Mouse (Mus musculus): ENCODE data around the gene Filip1. TPM values are rescaled to one million over a fixed set of nuclear protein-coding genes. Genes with fewer than 3 reads are reported as not detected.

The Filip1 gene
- total and polyA plus RNA-seq, 3 experiments: not detected

GRCm38 (mm10) chr9:79825526-79825925 is 187.1 kb downstream of the Filip1 start:
- Histone ChIP-seq H3K27ac (ENCODE audit: control insufficient read depth, low read depth, low read length) (no peak overlapping the region), H3K36me3 (ENCODE audit: control insufficient read depth in 1 of 2, insufficient read depth in 2 of 2, low read length in 2 of 2) (no peaks in the 10 kb centered on the region), H3K9me3 (replicated peaks; ENCODE audit: insufficient read depth, low read length) (no peaks in the 10 kb centered on the region), H3K9ac (ENCODE audit: control insufficient read depth, low read depth, low read length, poor library complexity, severe bottlenecking) (no peak overlapping the region), H3K4me3 (ENCODE audit: control insufficient read depth in 1 of 2, insufficient read depth in 1 of 2, low read depth in 2 of 2, low read length in 2 of 2) (no peak overlapping the region), H3K27me3 (ENCODE audit: control insufficient read depth in 1 of 2, insufficient read depth in 2 of 2, low read length in 2 of 2) (peaks cover 0 to 10% of the 10 kb centered on the region in 2 experiments), H3K79me2 (ENCODE audit: control insufficient read depth, insufficient read depth, low read length, poor library complexity) (no peaks in the 10 kb centered on the region), H3K4me1 (ENCODE audit: control insufficient read depth in 1 of 2, insufficient read depth in 2 of 2, low read length in 2 of 2) (no peaks in the 10 kb centered on the region)
- no peak for TF ChIP-seq MXI1 (IDR thresholded peaks at IDR 0.05; ENCODE audit: low read depth, low read length)
- no peak for TF ChIP-seq TCF12 (IDR thresholded peaks at IDR 0.05; ENCODE audit: low read depth, low read length)
- TF ChIP-seq MYC (IDR thresholded peaks at IDR 0.05; ENCODE audit: low read depth, low read length): no peak
- DNase-seq (ENCODE audit: low read depth, low spot score): no peak

GRCm38 (mm10) chr9:79823856-79824255 is 188.8 kb downstream of the Filip1 start:
- no peak overlapping the region for H3K27ac ChIP-seq (ENCODE audit: control insufficient read depth, low read depth, low read length)
- peaks cover 0 to 6% of the 10 kb centered on the region in 2 experiments; a peak in 2 of 4 replicates for H3K27me3 ChIP-seq (ENCODE audit: control insufficient read depth in 1 of 2, insufficient read depth in 2 of 2, low read length in 2 of 2)
- TF ChIP-seq ETS1 (IDR thresholded peaks at IDR 0.05; ENCODE audit: low read depth, low read length): no peak
- no peak for TF ChIP-seq TBP (IDR thresholded peaks at IDR 0.05; ENCODE audit: low read depth, low read length)
- no peak for TF ChIP-seq CHD2 (IDR thresholded peaks at IDR 0.05; ENCODE audit: low read length)
- no peak for TF ChIP-seq NRF1 (IDR thresholded peaks at IDR 0.05; ENCODE audit: insufficient read depth, low read depth, low read length, poor library complexity, severe bottlenecking)
- TF ChIP-seq KAT2A (conservative IDR thresholded peaks at IDR 0.05; ENCODE audit: low read depth, low read length): no peak
- TF ChIP-seq SMC3 (IDR thresholded peaks at IDR 0.05; ENCODE audit: low read depth, low read length): no peak
- no peak for TF ChIP-seq NELFE (IDR thresholded peaks at IDR 0.05; ENCODE audit: low read depth, low read length)
- no peaks in the 10 kb centered on the region for H3K9me3 ChIP-seq (replicated peaks; ENCODE audit: insufficient read depth, low read length)
- no peak overlapping the region for H3K9ac ChIP-seq (ENCODE audit: control insufficient read depth, low read depth, low read length, poor library complexity, severe bottlenecking)
- H3K4me1 ChIP-seq (ENCODE audit: control insufficient read depth in 1 of 2, insufficient read depth in 2 of 2, low read length in 2 of 2): no peaks in the 10 kb centered on the region
- no peak overlapping the region for H3K4me3 ChIP-seq (ENCODE audit: control insufficient read depth in 1 of 2, insufficient read depth in 1 of 2, low read depth in 2 of 2, low read length in 2 of 2)
- H3K36me3 ChIP-seq (ENCODE audit: control insufficient read depth in 1 of 2, insufficient read depth in 2 of 2, low read length in 2 of 2): no peaks in the 10 kb centered on the region
- no peak for DNase-seq (ENCODE audit: low read depth, low spot score)
- no peaks in the 10 kb centered on the region for H3K79me2 ChIP-seq (ENCODE audit: control insufficient read depth, insufficient read depth, low read length, poor library complexity)

- Histone ChIP-seq H3K4me3 (ENCODE audit: control insufficient read depth in 1 of 2, insufficient read depth in 1 of 2, low read depth in 2 of 2, low read length in 2 of 2) (no peak overlapping the region), H3K4me1 (ENCODE audit: control insufficient read depth in 1 of 2, insufficient read depth in 2 of 2, low read length in 2 of 2) (no peaks in the 10 kb centered on the region), H3K79me2 (ENCODE audit: control insufficient read depth, insufficient read depth, low read length, poor library complexity) (no peaks in the 10 kb centered on the region), H3K36me3 (ENCODE audit: control insufficient read depth in 1 of 2, insufficient read depth in 2 of 2, low read length in 2 of 2) (no peaks in the 10 kb centered on the region), H3K27ac (ENCODE audit: control insufficient read depth, low read depth, low read length) (no peak overlapping the region), H3K9ac (ENCODE audit: control insufficient read depth, low read depth, low read length, poor library complexity, severe bottlenecking) (no peak overlapping the region), H3K27me3 (ENCODE audit: control insufficient read depth in 1 of 2, insufficient read depth in 2 of 2, low read length in 2 of 2) (peaks cover 0 to 6% of the 10 kb centered on the region in 2 experiments; a peak in 2 of 4 replicates), H3K9me3 (replicated peaks; ENCODE audit: insufficient read depth, low read length) (no peaks in the 10 kb centered on the region)
- TF ChIP-seq NRF1 (IDR thresholded peaks at IDR 0.05; ENCODE audit: insufficient read depth, low read depth, low read length, poor library complexity, severe bottlenecking) (no peak), CTCF (IDR thresholded peaks at IDR 0.05 in 2 of 3, conservative IDR thresholded peaks at IDR 0.05 in 1 of 3; ENCODE audit: control insufficient read depth in 1 of 3, insufficient read depth in 1 of 3, low read depth in 2 of 3, low read length in 3 of 3, poor library complexity in 1 of 3, severe bottlenecking in 1 of 3) (no peak), ELF1 (IDR thresholded peaks at IDR 0.05; ENCODE audit: low read depth, low read length) (no peak), GATA1 (IDR thresholded peaks at IDR 0.05; ENCODE audit: low read depth, low read length) (no peak), TAL1 (IDR thresholded peaks at IDR 0.05; ENCODE audit: low read length) (no peak), NELFE (IDR thresholded peaks at IDR 0.05; ENCODE audit: low read depth, low read length) (no peak), MYB (IDR thresholded peaks at IDR 0.05; ENCODE audit: low read depth, low read length) (no peak), ZKSCAN1 (IDR thresholded peaks at IDR 0.05; ENCODE audit: low read depth, low read length) (no peak), USF2 (IDR thresholded peaks at IDR 0.05; ENCODE audit: borderline replicate concordance in 1 of 2, insufficient read depth in 1 of 2, low read depth in 1 of 2, low read length in 2 of 2) (no peak), MXI1 (IDR thresholded peaks at IDR 0.05; ENCODE audit: low read depth, low read length) (no peak), JUND (IDR thresholded peaks at IDR 0.05; ENCODE audit: low read depth, low read length) (no peak), TBP (IDR thresholded peaks at IDR 0.05; ENCODE audit: low read depth, low read length) (no peak), ZC3H11A (IDR thresholded peaks at IDR 0.05; ENCODE audit: low read depth, low read length) (no peak), USF1 (IDR thresholded peaks at IDR 0.05; ENCODE audit: low read depth, low read length) (no peak), POLR2AphosphoS5 (IDR thresholded peaks at IDR 0.05; ENCODE audit: borderline replicate concordance, low read depth, low read length) (no peak), POLR2AphosphoS2 (IDR thresholded peaks at IDR 0.05; ENCODE audit: low read length) (no peak)
- no peak for DNase-seq (ENCODE audit: low read depth, low spot score)
Observed at GRCm38 (mm10) chr9:79823438-79823837, 189.2 kb downstream of the Filip1 start.

All from MEL (cell line).